Mouse (Mus musculus) neural tube, embryonic 11.5 days (tissue): ENCODE data around the gene Tnmd. TPM values are rescaled to one million over a fixed set of nuclear protein-coding genes. Genes with fewer than 3 reads are reported as not detected.

Experiments used
- ATAC-seq: fragments of 200-750 bp; cut with Nextera tagmentation; 2 replicates; pipeline ENCODE4 v1.8.0; 2017; ENCODE audit warnings: moderate number of reproducible peaks, mild to moderate bottlenecking, moderate TSS enrichment, moderate library complexity; ENCODE audit not compliant: insufficient read depth, low FRiP score, low TSS enrichment
- DNase-seq: peaks from one replicate; pipeline ENCODE4 v3.0.0-alpha.2; 2015; ENCODE audit warnings: low spot score
- H3K27ac ChIP-seq: fragments of 300-500 bp; sonication (generic); 2 replicates; pipeline ENCODE4 v1.5.1; 2014; ENCODE audit warnings: low read depth, mild to moderate bottlenecking, low read length
- H3K27me3 ChIP-seq: fragments of 300-500 bp; sonication (generic); 2 replicates; pipeline ENCODE4 v1.6.1; 2014; ENCODE audit warnings: mild to moderate bottlenecking, low read length, mixed read lengths; ENCODE audit not compliant: control insufficient read depth, insufficient read depth
- H3K36me3 ChIP-seq: fragments of 300-500 bp; sonication (generic); 2 replicates; pipeline ENCODE4 v1.6.1; 2014; ENCODE audit warnings: mild to moderate bottlenecking, low read length, moderate library complexity, mixed read lengths; ENCODE audit not compliant: control insufficient read depth, insufficient read depth
- H3K4me1 ChIP-seq: fragments of 300-500 bp; sonication (generic); 2 replicates; pipeline ENCODE4 v1.6.1; 2014; ENCODE audit warnings: low read length, mixed read lengths; ENCODE audit not compliant: control insufficient read depth, insufficient read depth
- H3K4me2 ChIP-seq: fragments of 300-500 bp; sonication (generic); 2 replicates; pipeline ENCODE4 v1.6.1; 2014; ENCODE audit warnings: low read depth, mild to moderate bottlenecking, moderate library complexity
- H3K4me3 ChIP-seq: fragments of 300-500 bp; sonication (generic); 2 replicates; pipeline ENCODE4 v1.5.1; 2014; ENCODE audit warnings: low read depth, low read length
- H3K9ac ChIP-seq: fragments of 300-500 bp; sonication (generic); 2 replicates; pipeline ENCODE4 v1.6.1; 2014; ENCODE audit warnings: mild to moderate bottlenecking, low read length
- H3K9me3 ChIP-seq: fragments of 300-500 bp; sonication (generic); 2 replicates; pipeline ENCODE4 v1.6.1; 2016; ENCODE audit warnings: low read length; ENCODE audit not compliant: control insufficient read depth
- WGBS: fragments of 180-500 bp; shearing (Covaris S2); extraction: QIAGEN DNeasy Blood & Tissue Kit; methylation state at CpG from one replicate; pipeline ENCODE4 v1.1.7; 2014; 5-methylcytosine and 5-hydroxymethylcytosine counted together
- polyA plus RNA-seq: library from polyadenylated mRNA; unstranded; fragments of >200 nt; fragmentation: Nextera tagmentation; extraction: Ambion mirVana; gene quantifications from 2 replicates; pipeline ENCODE4 v1.2.1, GENCODE M21; 2014

Tnmd gene
- polyA plus RNA-seq: 0.45 and 0.65 TPM in 2 replicates

DNA sequence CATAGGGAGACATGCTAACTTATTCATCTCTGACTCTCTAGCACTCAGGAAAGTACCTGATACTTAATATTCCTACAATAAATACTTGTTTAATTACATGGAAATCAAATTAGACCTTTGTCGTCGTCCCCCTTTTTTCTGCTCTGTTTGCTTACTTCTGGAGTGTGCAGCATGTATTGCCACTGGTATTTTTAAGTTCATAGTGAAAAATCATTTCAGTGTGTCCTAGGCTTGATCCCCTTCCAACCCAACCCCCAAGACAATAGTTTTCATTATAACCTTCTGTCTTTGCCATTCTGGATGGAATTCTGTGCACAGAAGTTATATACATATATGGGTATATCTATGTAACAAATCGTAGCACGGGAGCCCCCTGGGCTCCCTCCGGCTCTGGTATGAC, at the start of gene Tnmd:
Gene Tnmd (plus strand): TSS at position 301 of the 400 bp plus-strand sequence.
- Histone ChIP-seq H3K4me2 (no peak within 1 kb of the TSS), H3K4me3 (no peak within 1 kb of the TSS), H3K36me3 (no peaks in the 10 kb centered on the region), H3K27ac (no peak within 1 kb of the TSS), H3K9ac (no peak within 1 kb of the TSS), H3K9me3 (no peaks in the 10 kb centered on the region), H3K4me1 (no peaks in the 10 kb centered on the region), H3K27me3 (no peaks in the 10 kb centered on the region)
- ATAC-seq: no peak
- WGBS: 76% methylated on average over 5 of the region's 5 CpGs
- DNase-seq: no peak

DNA sequence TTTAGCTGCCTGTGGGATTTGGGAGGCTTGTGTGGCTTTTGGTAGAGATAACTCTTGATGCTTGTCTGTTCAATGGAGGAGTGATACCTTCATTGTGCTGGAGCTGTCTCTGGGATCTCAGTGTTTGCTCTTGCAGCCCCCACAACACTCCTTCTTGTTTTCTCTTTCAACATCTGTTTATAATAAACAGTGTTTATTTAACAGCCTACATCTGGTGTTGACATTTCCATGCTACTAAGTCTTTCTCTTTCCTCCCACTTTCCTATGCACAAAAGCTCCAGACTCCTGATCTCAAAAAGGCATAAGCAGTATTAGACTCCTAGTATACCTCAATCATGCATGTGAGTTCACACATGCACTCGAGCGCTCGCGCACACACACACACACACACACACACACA, 2.9 kb downstream of the Tnmd start:
- H3K27ac ChIP-seq: no peak overlapping the region
- no peaks in the 10 kb centered on the region for H3K9me3 ChIP-seq
- DNase-seq (no peak), ATAC-seq (no peak)
- no peaks in the 10 kb centered on the region for H3K27me3 ChIP-seq
- H3K4me3 ChIP-seq: no peak overlapping the region
- no peak overlapping the region for H3K4me2 ChIP-seq
- no peak overlapping the region for H3K9ac ChIP-seq
- no peaks in the 10 kb centered on the region for H3K4me1 ChIP-seq
- H3K36me3 ChIP-seq: no peaks in the 10 kb centered on the region
- 91% methylated on average over 4 of the region's 4 CpGs for WGBS

DNA sequence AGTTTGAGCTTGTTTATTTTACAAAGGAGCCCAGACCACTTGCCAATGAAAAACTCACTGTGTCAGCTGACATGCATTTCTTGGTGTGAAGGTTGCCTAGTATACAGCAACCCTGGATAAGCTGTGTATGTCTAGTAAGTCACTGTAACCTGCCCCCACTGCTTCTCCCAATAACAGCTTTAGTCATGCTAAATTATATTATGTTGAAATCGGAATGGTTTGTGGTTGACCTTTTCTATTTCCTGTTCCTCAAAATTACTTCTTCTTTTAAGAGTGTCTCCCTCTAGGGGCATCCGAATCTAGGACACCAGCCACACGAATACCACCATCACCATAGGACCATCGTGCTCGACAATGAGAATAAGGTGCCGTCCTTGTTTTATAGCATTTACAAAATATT, 19.0 kb downstream of the Tnmd start:
- WGBS: 88% methylated on average over 6 of the region's 6 CpGs
- Histone ChIP-seq H3K4me2 (no peak overlapping the region), H3K36me3 (no peaks in the 10 kb centered on the region), H3K27ac (no peak overlapping the region), H3K9me3 (no peaks in the 10 kb centered on the region), H3K4me1 (no peaks in the 10 kb centered on the region), H3K27me3 (no peaks in the 10 kb centered on the region), H3K9ac (no peak overlapping the region), H3K4me3 (no peak overlapping the region)
- ATAC-seq (no peak), DNase-seq (no peak)

DNA sequence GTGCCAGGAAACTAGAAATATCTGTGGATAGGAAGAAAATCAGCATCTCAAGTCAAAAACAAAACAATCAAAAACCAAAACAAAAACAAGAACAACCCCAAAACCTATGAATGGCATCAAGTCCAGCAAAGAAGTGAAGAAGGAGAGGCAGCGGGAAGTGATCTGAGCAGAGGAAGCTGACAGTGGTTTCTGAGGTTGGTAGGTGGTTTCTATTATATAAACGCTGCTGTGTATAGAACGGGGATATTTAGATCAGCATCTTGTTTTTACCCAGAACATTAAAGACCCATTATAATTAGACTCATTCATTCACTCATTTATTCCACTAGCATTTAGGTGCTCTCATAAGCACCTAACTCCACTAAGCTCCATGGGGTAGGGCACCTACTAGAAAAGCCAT, 36.5 kb downstream of the Tnmd start:
- Histone ChIP-seq H3K4me2 (no peak overlapping the region), H3K36me3 (no peaks in the 10 kb centered on the region), H3K9ac (no peak overlapping the region), H3K27ac (no peak overlapping the region), H3K27me3 (no peaks in the 10 kb centered on the region), H3K9me3 (no peaks in the 10 kb centered on the region), H3K4me1 (no peaks in the 10 kb centered on the region), H3K4me3 (no peak overlapping the region)
- 90% methylated on average over 3 of the region's 3 CpGs for WGBS
- ATAC-seq: no peak
- DNase-seq: no peak

DNA sequence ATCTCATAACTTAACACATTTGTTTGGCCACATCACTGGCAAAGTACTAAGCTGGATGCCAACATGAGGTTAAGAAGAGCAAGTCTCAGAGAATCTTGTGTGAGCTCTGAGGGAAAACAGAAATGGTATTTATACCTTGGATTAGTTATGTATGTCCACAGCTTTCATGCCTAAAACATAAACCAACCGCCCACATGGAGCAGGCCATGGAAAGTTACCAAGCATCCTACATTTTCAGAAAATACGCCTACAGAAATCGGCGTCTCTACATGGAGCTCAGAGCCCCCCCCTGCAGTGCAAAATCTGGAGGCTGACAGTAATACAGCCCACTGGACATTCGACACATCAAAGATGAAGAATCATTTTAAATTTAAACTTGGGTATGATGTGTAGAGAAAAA, 37.3 kb downstream of the Tnmd start:
- no peak for DNase-seq
- WGBS: 90% methylated on average over 5 of the region's 5 CpGs
- Histone ChIP-seq H3K4me1 (no peaks in the 10 kb centered on the region), H3K36me3 (no peaks in the 10 kb centered on the region), H3K9me3 (no peaks in the 10 kb centered on the region), H3K27ac (no peak overlapping the region), H3K9ac (no peak overlapping the region), H3K4me2 (no peak overlapping the region), H3K4me3 (no peak overlapping the region), H3K27me3 (no peaks in the 10 kb centered on the region)
- ATAC-seq: no peak

DNA sequence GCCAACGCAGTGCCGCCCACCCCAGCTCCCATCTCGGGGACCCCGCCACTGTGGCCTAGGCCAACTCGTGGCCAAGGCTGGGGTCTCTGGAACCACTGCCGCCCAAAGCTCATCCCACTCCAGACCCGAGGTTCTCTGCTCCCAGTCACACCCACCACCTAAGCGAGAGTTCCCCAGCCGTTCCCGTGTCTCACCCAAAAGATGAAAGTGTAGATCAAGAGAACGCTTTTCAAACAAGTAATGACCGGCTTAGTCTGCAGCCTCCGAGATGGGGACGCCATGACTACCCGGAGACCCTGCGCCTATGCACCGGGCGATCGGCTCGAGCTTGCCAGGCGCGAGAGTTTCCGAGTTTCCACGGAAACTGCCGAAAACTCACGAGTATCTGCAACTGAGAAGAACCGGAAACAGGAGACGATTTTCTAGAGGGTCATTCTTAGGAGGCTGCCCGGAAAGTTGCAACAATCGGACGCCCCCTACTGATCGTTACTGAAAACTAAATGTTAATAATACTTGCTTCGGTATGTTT, 47.3 kb downstream of the Tnmd start, which contains the start of gene Tspan6:
Gene Tspan6 (minus strand): TSS at position 416 of the 529 bp plus-strand sequence.
- no peak within 1 kb of the TSS for H3K27ac ChIP-seq
- H3K4me3 ChIP-seq: peak within 1 kb of the TSS; percentile 52
- H3K4me1 ChIP-seq: no peaks in the 10 kb centered on the region
- no peaks in the 10 kb centered on the region for H3K9me3 ChIP-seq
- H3K27me3 ChIP-seq: no peaks in the 10 kb centered on the region
- H3K9ac ChIP-seq: peak within 1 kb of the TSS; percentile 75
- peak within 1 kb of the TSS; percentile 46 for H3K4me2 ChIP-seq
- 21% methylated on average over 33 of the region's 33 CpGs for WGBS
- no peaks in the 10 kb centered on the region; the same call in 1 of the 2 replicates for H3K36me3 ChIP-seq
- peak; percentile 91 for ATAC-seq
- peak; percentile 88 for DNase-seq

DNA sequence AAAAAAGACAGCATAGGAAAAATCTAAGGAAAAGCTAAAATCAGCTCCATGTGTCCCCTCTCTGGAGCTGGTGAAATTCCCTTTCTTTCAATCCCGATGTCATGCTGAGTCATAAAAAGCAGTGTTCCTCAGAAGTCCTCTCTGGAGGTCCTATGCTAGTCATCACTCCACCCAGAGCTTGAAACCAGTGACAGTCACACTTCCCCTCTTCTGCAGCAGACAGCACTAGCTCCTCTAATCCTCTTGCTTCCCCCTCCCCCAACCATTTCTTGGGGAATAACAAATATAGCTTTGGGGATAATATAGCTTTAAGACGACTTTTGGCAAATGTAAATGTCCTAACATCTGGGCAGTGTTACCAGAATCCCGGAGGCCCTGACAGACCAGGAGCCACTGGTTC, 57.5 kb downstream of the Tnmd start, which contains the start of gene Srpx2:
Gene Srpx2 (plus strand): TSS at position 166 of the 400 bp plus-strand sequence.
- WGBS: 37% methylated on average over 3 of the region's 3 CpGs
- H3K27ac ChIP-seq: no peak within 1 kb of the TSS
- H3K4me1 ChIP-seq: no peaks in the 10 kb centered on the region
- H3K4me2 ChIP-seq: no peak within 1 kb of the TSS
- H3K4me3 ChIP-seq: no peak within 1 kb of the TSS
- H3K36me3 ChIP-seq: no peaks in the 10 kb centered on the region
- H3K9me3 ChIP-seq: no peaks in the 10 kb centered on the region
- no peak for ATAC-seq
- H3K9ac ChIP-seq: no peak within 1 kb of the TSS
- H3K27me3 ChIP-seq: no peaks in the 10 kb centered on the region
- no peak for DNase-seq

DNA sequence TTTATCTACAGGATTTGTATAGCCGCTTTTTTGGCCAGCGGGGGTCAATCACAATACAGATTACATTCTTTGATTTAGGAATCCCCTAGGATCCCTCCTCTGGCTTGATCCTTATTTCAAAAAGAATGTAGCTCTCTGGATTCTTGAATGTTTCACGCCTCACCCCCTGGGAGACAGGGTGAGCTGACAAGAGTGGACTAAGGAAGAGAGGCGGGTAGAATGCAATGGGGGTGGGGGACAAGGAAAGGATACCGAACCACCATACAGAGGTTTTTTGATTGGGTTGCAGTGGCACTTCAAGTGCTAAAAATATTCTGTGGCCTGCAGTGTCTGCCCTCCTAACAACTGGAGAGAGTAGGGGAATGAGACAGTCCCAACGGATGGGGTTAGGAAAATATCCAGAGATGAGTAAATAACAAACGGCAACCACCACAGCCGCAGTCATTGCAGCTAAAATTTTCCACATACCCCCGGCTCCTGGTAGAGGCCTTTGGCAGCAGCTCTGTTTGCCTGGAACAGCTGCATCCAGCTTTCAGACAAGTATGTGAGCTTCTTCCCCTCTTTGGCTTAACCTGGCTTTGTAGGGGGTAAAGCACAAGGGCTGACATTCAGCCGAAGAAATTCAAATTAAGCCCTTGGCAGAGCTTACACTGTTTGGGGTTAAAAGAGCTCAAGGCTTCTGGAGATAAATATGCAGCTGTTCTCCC, 60.8 kb downstream of the Tnmd start:
- Histone ChIP-seq H3K4me1 (no peaks in the 10 kb centered on the region), H3K27ac (no peak overlapping the region), H3K36me3 (no peaks in the 10 kb centered on the region), H3K4me3 (no peak overlapping the region), H3K9ac (no peak overlapping the region), H3K9me3 (no peaks in the 10 kb centered on the region), H3K27me3 (no peaks in the 10 kb centered on the region), H3K4me2 (no peak overlapping the region)
- 54% methylated on average over 10 of the region's 10 CpGs for WGBS
- DNase-seq (no peak), ATAC-seq (no peak)

DNA sequence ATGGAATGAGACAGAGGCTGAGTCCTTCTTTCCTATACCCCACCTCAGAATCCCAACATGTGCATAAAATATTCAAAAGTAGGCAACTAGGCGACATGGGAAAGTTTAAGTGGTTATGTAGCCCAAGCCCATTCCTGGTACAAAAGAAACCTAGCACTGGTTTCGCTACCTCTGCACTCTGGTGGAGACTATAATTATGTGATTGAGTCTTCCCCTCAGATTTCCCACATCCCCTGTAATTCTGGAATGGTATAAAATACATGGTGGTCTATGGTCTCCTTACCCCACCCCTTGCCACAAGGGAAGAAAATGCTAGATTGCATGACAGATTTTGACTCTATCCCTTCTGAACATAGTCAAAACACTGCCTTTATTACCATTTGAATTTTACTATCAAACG, 62.2 kb downstream of the Tnmd start:
- no peak for DNase-seq
- H3K4me2 ChIP-seq: no peak overlapping the region
- 84% methylated on average over 3 of the region's 3 CpGs for WGBS
- H3K27ac ChIP-seq: no peak overlapping the region
- H3K4me1 ChIP-seq: no peaks in the 10 kb centered on the region
- H3K9me3 ChIP-seq: no peaks in the 10 kb centered on the region
- no peaks in the 10 kb centered on the region for H3K36me3 ChIP-seq
- H3K4me3 ChIP-seq: no peak overlapping the region
- no peak overlapping the region for H3K9ac ChIP-seq
- ATAC-seq: no peak
- H3K27me3 ChIP-seq: no peaks in the 10 kb centered on the region
